Mouse (Mus musculus) leukemia stem cell, adult 10-12 weeks (primary cell): ENCODE data around the gene Sgo2a. TPM values are rescaled to one million over a fixed set of nuclear protein-coding genes. Genes with fewer than 3 reads are reported as not detected.

Experiments used
- polyA plus RNA-seq: library from polyadenylated mRNA; stranded (reverse); fragments of >175 nt; gene quantifications from 2 replicates; pipeline ENCODE4 v1.2.3, GENCODE M21; 2012; ENCODE audit warnings: low replicate concordance

Sgo2a gene
- polyA plus RNA-seq = 1.6 and 2.8 TPM in 2 replicates

DNA sequence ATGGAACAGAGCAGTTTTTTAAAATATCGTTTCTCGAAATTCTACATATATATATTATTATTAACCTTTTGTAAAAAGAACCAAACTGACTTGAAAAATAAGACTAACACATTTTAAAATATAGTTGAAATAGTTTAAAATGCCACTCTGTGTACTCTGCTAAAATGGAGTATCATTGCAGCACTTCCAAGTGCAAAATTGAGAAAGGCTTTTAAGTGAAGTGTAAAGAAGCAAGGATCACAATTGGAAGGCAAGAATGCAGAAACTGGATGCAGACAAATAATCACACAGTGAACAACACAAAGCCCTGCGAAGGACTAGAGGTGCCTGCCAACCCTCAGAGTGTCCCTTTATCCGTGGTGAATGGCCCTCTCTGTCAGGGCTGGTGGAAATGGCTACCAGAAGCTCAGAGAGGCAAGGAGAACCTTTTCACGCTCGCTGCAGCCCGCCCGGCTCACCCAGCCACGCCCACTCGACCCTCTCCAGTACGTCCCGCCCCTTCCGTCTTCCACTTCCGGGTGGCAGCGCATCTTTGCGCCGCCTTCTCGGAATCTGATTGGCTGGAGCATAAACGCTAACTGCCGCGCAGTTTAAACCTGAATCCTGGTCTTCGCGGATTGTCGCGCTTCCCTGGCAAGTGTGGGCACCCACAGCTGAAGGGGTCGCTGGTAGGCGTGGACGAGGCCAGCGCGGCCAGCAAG is at the start of gene Sgo2a:
TSS of gene Sgo2a (plus strand) at position 540 of the 701 bp plus-strand sequence.

GRCm38 (mm10) chr1:58018856-58019255 is 23.1 kb downstream of the Sgo2a start, which contains the start of gene Kctd18:
Kctd18 (minus strand) TSS chr1:58018956.

DNA sequence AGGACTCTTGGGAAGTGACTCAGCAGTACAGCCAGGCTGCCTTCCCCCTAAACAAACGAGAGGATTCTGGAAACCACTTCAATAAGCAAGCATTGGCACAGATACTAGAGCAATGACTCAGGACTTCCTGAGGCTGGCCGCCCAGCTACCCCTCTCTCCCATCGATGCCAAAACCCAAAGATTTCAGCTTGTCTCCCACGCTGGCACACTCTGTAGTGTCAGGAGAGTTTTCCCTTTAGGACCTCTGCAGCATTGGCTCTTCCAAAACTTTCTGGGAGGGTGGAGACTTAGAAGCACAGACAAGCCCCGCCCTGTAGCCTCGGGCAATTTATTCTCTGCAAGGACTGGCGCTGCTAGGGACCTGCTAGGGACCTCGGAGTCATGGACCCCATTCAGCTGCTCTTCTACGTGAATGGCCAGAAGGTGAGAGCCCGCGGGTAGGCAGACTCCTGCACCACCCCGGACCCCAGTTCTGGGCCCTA is 33.9 kb downstream of the Sgo2a start, which contains the start of gene Aox1:
TSS of gene Aox1 (plus strand) at position 296 of the 482 bp plus-strand sequence.

Other genes starting within 250 kb of the Sgo2a start
- 0.15 TPM in 1 of 2 replicates, not detected in the other for gene Spats2l, start 221.8 kb upstream of the Sgo2a start, polyA plus RNA-seq
- gene Kctd18, start 23.0 kb downstream of the Sgo2a start, polyA plus RNA-seq = 4.3 and 11.9 TPM in 2 replicates
- not detected in 2 replicates for gene Aox1, start 34.0 kb downstream of the Sgo2a start, polyA plus RNA-seq
- gene Aox3, start 117.2 kb downstream of the Sgo2a start, polyA plus RNA-seq = not detected in 2 replicates
- not detected in 2 replicates for gene Aox4, start 214.4 kb downstream of the Sgo2a start, polyA plus RNA-seq